Mouse (Mus musculus) embryonic facial prominence, embryonic 12.5 days (tissue): ENCODE measurements around the gene Grip1. TPM values are rescaled to one million over a fixed set of nuclear protein-coding genes. Genes with fewer than 3 reads are reported as not detected.

Experiments used
- ATAC-seq: fragments of 200-750 bp; cut with Nextera tagmentation; 2 replicates; pipeline ENCODE4 v1.8.0; 2017; ENCODE audit not compliant: insufficient number of reproducible peaks, insufficient read depth, low FRiP score, low TSS enrichment
- H3K27ac ChIP-seq: fragments of 300-500 bp; sonication (generic); 2 replicates; pipeline ENCODE4 v1.5.1; 2016; ENCODE audit warnings: mild to moderate bottlenecking
- H3K27me3 ChIP-seq: fragments of 300-500 bp; sonication (generic); 2 replicates; pipeline ENCODE4 v1.6.1; 2016; ENCODE audit warnings: mild to moderate bottlenecking, moderate library complexity
- H3K36me3 ChIP-seq: fragments of 300-500 bp; sonication (generic); 2 replicates; pipeline ENCODE4 v1.6.1; 2016; ENCODE audit warnings: mild to moderate bottlenecking
- H3K4me1 ChIP-seq: fragments of 300-500 bp; sonication (generic); 2 replicates; pipeline ENCODE4 v1.6.1; 2016
- H3K4me2 ChIP-seq: fragments of 300-500 bp; sonication (generic); replicated peaks from 2 replicates; pipeline ENCODE4 v1.6.1; 2016; ENCODE audit warnings: mild to moderate bottlenecking, moderate library complexity
- H3K4me3 ChIP-seq: fragments of 300-500 bp; sonication (generic); 2 replicates; pipeline ENCODE4 v1.5.1; 2016; ENCODE audit warnings: mild to moderate bottlenecking
- H3K9ac ChIP-seq: fragments of 300-500 bp; sonication (generic); 2 replicates; pipeline ENCODE4 v1.6.1; 2016; ENCODE audit warnings: mild to moderate bottlenecking, moderate library complexity
- H3K9me3 ChIP-seq: fragments of 300-500 bp; sonication (generic); 2 replicates; pipeline ENCODE4 v1.6.1; 2016; ENCODE audit warnings: mild to moderate bottlenecking, moderate library complexity
- WGBS: fragments of 180-500 bp; shearing (Covaris S2); methylation state at CpG from one replicate; pipeline ENCODE4 v1.1.7; 2016; 5-methylcytosine and 5-hydroxymethylcytosine counted together
- polyA plus RNA-seq: library from polyadenylated mRNA; unstranded; fragments of >200 nt; fragmentation: Nextera tagmentation; extraction: Ambion mirVana; gene quantifications from 2 replicates; pipeline ENCODE4 v1.2.1, GENCODE M21; 2016

Gene Grip1
- polyA plus RNA-seq, 1 experiment from 2014 or later = 5.8 TPM

- Histone ChIP-seq H3K9ac (no peak overlapping the region), H3K36me3 (no peaks in the 10 kb centered on the region), H3K27me3 (no peaks in the 10 kb centered on the region), H3K27ac (no peak overlapping the region), H3K9me3 (no peaks in the 10 kb centered on the region), H3K4me2 (no peak overlapping the region), H3K4me1 (peaks cover 13% of the 10 kb centered on the region), H3K4me3 (no peak overlapping the region)
- 68% methylated on average over 3 of the region's 3 CpGs for WGBS
- 0 out of 2 replicates have a peak, but pooled peaks have one; percentile 35 for ATAC-seq
Measured at GRCm38 (mm10) chr10:119684377-119684826, 230.8 kb downstream of the Grip1 start.

DNA sequence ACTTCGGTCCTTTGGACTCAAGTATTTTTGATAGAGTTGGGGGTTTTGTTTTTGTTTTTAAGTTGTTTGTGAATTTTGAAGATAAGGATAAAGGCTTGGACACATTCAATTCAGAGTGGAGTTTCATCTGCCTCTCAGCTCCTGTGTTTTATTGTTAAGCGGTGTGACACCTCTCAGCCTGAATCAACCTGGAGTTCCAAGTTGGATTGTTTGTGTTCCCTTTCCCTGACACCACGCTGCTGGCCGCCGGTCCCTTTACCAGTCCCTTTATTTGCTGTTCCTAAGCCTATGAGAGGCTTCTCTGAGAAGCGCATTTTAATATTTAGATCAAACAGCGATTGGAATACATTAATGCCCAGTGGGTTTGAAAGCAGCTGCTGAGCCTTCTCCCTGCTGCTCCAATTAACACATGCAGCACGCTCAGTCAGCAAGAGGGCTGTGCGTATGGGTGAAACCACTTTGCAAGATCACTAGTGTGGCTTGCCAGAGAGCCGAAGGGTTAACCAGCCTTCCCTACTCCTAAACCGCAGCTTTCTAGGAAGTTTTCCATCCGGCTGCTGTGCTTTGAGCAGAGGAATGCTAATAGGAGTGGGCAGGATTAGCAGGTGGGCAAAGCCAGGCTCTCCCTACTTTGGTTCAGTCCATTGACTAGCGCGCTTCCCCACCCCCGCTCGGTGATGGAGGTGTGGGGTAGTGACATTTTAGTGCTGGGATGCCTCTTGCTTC is 237.9 kb downstream of the Grip1 start:
- Histone ChIP-seq H3K9me3 (no peaks in the 10 kb centered on the region), H3K4me2 (peak overlapping the region; percentile 73), H3K4me3 (peak overlapping the region; percentile 33), H3K4me1 (peaks cover 22% of the 10 kb centered on the region; the same call in 1 of the 2 replicates), H3K27me3 (0 out of 2 replicates have a peak, but pooled peaks cover 14% of the 10 kb centered on the region), H3K27ac (no peak overlapping the region), H3K36me3 (no peaks in the 10 kb centered on the region), H3K9ac (no peak overlapping the region)
- 3% methylated on average over 16 of the region's 16 CpGs for WGBS
- ATAC-seq = 0 out of 2 replicates have a peak, but pooled peaks have one; percentile 81

GRCm38 (mm10) chr10:119692284-119692890 is 238.8 kb downstream of the Grip1 start:
- Histone ChIP-seq H3K9ac (no peak overlapping the region), H3K36me3 (no peaks in the 10 kb centered on the region), H3K4me3 (peak overlapping the region; percentile 33), H3K4me2 (peak overlapping the region; percentile 73), H3K4me1 (peaks cover 22% of the 10 kb centered on the region; the same call in 1 of the 2 replicates), H3K27ac (no peak overlapping the region), H3K27me3 (0 out of 2 replicates have a peak, but pooled peaks cover 14% of the 10 kb centered on the region), H3K9me3 (no peaks in the 10 kb centered on the region)
- no peak for ATAC-seq
- WGBS = 3% methylated on average over 26 of the region's 26 CpGs

DNA sequence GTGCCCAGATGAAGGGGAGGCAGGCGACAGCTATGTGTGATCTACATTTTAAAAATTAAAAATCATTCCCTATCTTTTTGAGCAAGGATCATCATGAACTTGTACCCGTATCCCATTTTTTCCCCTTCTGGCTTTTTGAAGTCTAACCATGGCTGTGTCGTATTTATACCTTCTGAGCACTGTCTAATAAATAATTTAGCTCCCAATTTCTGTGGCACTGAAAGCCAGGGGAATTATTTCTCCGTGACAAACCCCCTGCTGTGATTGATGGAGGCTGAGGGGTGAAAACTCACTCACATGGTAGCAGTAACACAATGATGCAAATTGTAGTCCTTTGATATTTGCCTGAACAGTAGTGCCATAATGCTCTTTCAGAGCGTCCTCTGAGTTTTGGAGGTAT is 239.8 kb downstream of the Grip1 start:
- ATAC-seq = no peak
- 58% methylated on average over 5 of the region's 5 CpGs for WGBS
- H3K27me3 ChIP-seq = 0 out of 2 replicates have a peak, but pooled peaks cover 14% of the 10 kb centered on the region
- no peak overlapping the region for H3K9ac ChIP-seq
- H3K36me3 ChIP-seq = no peaks in the 10 kb centered on the region
- no peak overlapping the region for H3K4me2 ChIP-seq
- H3K4me1 ChIP-seq = peaks cover 19% of the 10 kb centered on the region; the same call in 1 of the 2 replicates
- no peak overlapping the region for H3K4me3 ChIP-seq
- H3K27ac ChIP-seq = no peak overlapping the region
- no peaks in the 10 kb centered on the region for H3K9me3 ChIP-seq

DNA sequence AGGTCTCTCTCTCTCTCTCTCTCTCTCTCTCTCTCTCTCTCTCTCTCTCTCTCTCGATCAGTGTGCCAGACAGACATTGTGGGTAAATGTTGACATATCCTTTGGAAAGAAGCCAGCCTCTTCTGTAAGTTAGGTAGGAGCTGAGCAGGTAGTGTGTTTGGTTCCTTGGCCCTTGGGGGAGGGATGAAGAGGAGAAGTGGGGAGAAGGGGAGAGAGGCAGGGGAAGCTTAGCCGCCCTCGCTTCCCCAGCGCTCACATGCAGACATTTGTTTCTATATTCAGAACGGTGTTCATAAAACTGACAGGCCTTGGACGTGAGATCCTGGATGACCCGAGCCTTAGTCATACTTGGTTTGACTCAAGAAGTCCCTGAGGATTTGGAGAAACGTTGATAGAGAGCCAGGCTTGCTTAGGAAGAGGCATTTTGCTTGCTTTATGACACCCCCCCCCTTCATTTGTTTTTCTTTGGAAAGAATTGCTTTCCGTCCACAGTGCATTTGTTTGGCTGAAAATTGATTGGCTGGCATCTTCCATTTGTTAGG is 243.7 kb downstream of the Grip1 start:
- no peaks in the 10 kb centered on the region for H3K36me3 ChIP-seq
- H3K4me2 ChIP-seq = no peak overlapping the region
- H3K9ac ChIP-seq = no peak overlapping the region
- no peak for ATAC-seq
- no peaks in the 10 kb centered on the region for H3K9me3 ChIP-seq
- H3K27me3 ChIP-seq = 0 out of 2 replicates have a peak, but pooled peaks cover 14% of the 10 kb centered on the region
- 67% methylated on average over 9 of the region's 9 CpGs for WGBS
- H3K4me3 ChIP-seq = no peak overlapping the region
- H3K27ac ChIP-seq = no peak overlapping the region
- 0 out of 2 replicates have a peak, but pooled peaks cover 6% of the 10 kb centered on the region for H3K4me1 ChIP-seq

- no peaks in the 10 kb centered on the region for H3K9me3 ChIP-seq
- no peak overlapping the region for H3K27ac ChIP-seq
- H3K4me1 ChIP-seq = no peaks in the 10 kb centered on the region
- no peak for ATAC-seq
- no peak overlapping the region for H3K4me3 ChIP-seq
- no peak overlapping the region for H3K9ac ChIP-seq
- no peak overlapping the region for H3K4me2 ChIP-seq
- H3K27me3 ChIP-seq = no peaks in the 10 kb centered on the region
- WGBS = 61% methylated on average over 4 of the region's 4 CpGs
- no peaks in the 10 kb centered on the region for H3K36me3 ChIP-seq
Measured at GRCm38 (mm10) chr10:119705348-119705747, 251.7 kb downstream of the Grip1 start.

DNA sequence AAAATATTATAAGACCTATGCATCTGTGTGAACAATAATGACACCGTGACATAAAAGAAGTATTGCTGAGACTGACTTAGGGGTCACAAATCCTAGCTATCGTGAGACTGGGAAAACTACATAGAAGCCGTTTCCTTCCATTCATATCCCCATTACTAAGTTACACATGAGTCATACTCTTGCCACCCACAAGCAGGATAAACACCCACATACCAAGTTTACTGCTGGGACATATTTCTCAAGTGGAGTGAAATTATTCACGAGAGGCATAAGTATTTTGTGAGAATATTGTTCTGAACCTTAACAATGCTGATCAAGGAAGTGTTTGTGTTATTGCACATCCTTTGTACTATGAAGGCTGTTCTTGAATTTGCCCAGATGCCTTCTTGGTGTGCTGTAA is 252.7 kb downstream of the Grip1 start:
- Histone ChIP-seq H3K9ac (no peak overlapping the region), H3K9me3 (no peaks in the 10 kb centered on the region), H3K27ac (no peak overlapping the region), H3K36me3 (no peaks in the 10 kb centered on the region), H3K27me3 (no peaks in the 10 kb centered on the region), H3K4me1 (no peaks in the 10 kb centered on the region), H3K4me3 (no peak overlapping the region), H3K4me2 (no peak overlapping the region)
- no peak for ATAC-seq
- WGBS = 85% methylated on average over 4 of the region's 4 CpGs

DNA sequence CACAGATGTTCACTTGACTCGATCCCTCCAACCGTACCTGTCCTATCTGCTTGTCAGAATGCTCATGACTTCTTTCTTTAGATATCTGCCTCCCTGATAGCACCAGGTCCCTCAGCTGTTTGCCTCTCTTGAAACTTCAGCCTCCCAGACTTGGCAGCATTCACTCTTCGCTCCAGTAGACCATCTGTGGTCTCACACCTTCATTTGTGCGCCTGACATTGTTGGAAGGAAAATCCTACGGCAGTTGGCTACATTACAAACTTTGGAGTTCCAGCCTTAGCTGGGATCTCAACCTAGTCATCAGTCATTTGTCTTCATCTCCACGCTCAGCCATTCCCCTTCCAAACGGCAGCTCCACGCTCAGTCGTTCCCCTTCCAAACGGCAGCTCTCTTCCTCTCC is 253.4 kb downstream of the Grip1 start:
- Histone ChIP-seq H3K9me3 (no peaks in the 10 kb centered on the region), H3K4me3 (no peak overlapping the region), H3K4me2 (no peak overlapping the region), H3K36me3 (no peaks in the 10 kb centered on the region), H3K4me1 (no peaks in the 10 kb centered on the region), H3K27me3 (no peaks in the 10 kb centered on the region), H3K27ac (no peak overlapping the region), H3K9ac (no peak overlapping the region)
- ATAC-seq = no peak
- 93% methylated on average over 10 of the region's 10 CpGs for WGBS

DNA sequence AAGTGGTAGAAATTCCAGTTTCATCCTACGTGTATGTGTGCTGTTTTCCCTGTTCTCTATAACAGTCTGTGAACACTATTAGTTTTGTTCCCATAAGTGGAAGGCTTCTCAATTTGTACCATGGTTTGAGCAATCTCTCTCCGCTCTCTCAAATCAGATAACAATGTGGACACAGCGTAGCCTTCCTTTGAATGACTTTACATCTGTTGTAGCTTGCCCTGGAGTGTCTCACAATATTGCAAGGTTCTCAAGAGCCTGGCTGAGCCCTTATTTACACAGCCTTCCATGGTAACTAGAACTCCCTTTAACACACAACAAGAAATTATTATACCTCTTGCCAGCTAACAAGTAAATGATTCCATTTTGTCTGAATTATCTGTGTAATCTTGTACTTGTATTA is 268.3 kb downstream of the Grip1 start:
- no peaks in the 10 kb centered on the region for H3K27me3 ChIP-seq
- 63% methylated on average over 3 of the region's 3 CpGs for WGBS
- H3K9ac ChIP-seq = no peak overlapping the region
- H3K4me1 ChIP-seq = peaks cover 13% of the 10 kb centered on the region
- H3K27ac ChIP-seq = no peak overlapping the region
- no peak overlapping the region for H3K4me3 ChIP-seq
- no peaks in the 10 kb centered on the region for H3K9me3 ChIP-seq
- no peak overlapping the region for H3K4me2 ChIP-seq
- ATAC-seq = no peak
- no peaks in the 10 kb centered on the region for H3K36me3 ChIP-seq

DNA sequence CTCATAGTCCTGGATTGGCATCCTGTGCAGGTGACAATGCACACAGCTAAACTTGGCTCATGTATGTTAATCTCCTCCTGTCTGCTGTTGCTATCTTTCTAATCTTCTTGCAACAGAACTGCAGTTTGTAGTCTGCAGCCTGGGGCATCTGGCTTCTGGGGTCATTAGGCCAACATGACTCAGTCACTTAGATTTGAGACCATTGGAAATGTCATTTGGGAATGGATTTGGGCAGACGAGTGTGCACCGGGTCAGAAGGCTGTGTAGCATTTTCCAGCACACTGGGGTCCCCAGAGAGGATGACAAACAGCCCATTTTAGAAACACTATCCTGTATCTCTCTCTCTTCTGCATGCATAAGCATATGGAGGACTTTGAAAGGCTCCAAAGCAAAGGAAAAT is 268.8 kb downstream of the Grip1 start:
- Histone ChIP-seq H3K4me1 (peaks cover 13% of the 10 kb centered on the region), H3K36me3 (no peaks in the 10 kb centered on the region), H3K4me3 (no peak overlapping the region), H3K9ac (no peak overlapping the region), H3K4me2 (no peak overlapping the region), H3K9me3 (no peaks in the 10 kb centered on the region), H3K27me3 (no peaks in the 10 kb centered on the region), H3K27ac (no peak overlapping the region)
- 19% methylated on average over 2 of the region's 2 CpGs for WGBS
- no peak for ATAC-seq

- H3K4me2 ChIP-seq = no peak overlapping the region
- peaks cover 13% of the 10 kb centered on the region for H3K4me1 ChIP-seq
- no peaks in the 10 kb centered on the region for H3K9me3 ChIP-seq
- no peak overlapping the region for H3K9ac ChIP-seq
- no peak for ATAC-seq
- H3K36me3 ChIP-seq = no peaks in the 10 kb centered on the region
- no peak overlapping the region for H3K27ac ChIP-seq
- no peak overlapping the region for H3K4me3 ChIP-seq
- no peaks in the 10 kb centered on the region for H3K27me3 ChIP-seq
- WGBS = 55% methylated on average over 9 of the region's 9 CpGs
Measured at GRCm38 (mm10) chr10:119723671-119724070, 270.0 kb downstream of the Grip1 start.

- Histone ChIP-seq H3K4me2 (no peak overlapping the region), H3K9me3 (no peaks in the 10 kb centered on the region), H3K9ac (no peak overlapping the region), H3K27ac (no peak overlapping the region), H3K4me3 (no peak overlapping the region), H3K4me1 (peaks cover 13% of the 10 kb centered on the region), H3K36me3 (no peaks in the 10 kb centered on the region), H3K27me3 (no peaks in the 10 kb centered on the region)
- 61% methylated on average over 5 of the region's 5 CpGs for WGBS
- ATAC-seq = peak; percentile 47; the same call in 1 of the 2 replicates
Measured at GRCm38 (mm10) chr10:119725363-119725762, 271.7 kb downstream of the Grip1 start.
